Mouse (Mus musculus): ENCODE results near the gene Macf1. TPM values are rescaled to one million over a fixed set of nuclear protein-coding genes. Genes with fewer than 3 reads are reported as not detected.
"Not testable (repeated sequence)": the region's sequence is repeated elsewhere in the genome, so short reads cannot be mapped to it uniquely, and the experiment has no call there.

The Macf1 gene
- total RNA-seq, 2 experiments from 2014 or later, result 170 to 248 TPM

DNA sequence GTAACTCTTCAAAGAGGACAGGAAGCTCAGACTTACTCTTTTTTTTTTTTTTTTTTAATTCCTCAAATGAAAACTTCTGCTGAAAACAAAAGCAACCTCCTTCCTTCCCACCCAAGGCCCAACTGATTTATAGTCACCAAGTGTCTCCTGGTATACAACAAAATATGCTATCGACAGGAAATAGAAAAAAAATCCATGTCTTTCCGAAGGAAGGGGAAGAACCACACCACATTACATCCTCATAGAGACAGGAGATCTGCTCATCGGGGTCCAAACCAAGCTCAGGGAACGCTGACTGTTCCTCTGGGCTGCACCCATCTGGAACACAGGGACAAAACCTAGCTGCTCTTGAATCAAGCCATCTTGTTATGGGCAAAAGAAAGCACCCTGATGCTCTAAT lies 50.3 kb downstream of the Macf1 start:
- DNase-seq, result no peak

DNA sequence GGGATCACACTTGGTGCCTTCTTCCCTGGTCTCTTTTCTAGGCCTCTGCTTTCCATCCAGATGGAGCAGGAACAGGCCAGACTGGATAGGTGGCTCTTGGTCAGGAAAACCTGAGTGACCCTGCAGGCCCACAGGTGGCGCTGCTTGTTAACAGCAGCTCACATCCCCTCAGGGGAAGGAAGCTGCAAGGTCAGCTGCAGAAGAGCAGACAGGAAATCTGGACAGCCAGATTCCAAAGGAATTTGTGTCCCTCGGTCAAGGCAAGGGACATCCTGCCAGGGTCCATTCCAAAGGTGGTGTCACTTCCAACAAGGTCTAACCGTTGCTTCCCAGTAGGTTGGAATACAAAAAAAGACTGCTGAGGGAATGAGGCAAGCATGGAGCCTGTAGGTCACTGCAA lies 50.8 kb downstream of the Macf1 start:
- peak; percentile 83 for DNase-seq

DNA sequence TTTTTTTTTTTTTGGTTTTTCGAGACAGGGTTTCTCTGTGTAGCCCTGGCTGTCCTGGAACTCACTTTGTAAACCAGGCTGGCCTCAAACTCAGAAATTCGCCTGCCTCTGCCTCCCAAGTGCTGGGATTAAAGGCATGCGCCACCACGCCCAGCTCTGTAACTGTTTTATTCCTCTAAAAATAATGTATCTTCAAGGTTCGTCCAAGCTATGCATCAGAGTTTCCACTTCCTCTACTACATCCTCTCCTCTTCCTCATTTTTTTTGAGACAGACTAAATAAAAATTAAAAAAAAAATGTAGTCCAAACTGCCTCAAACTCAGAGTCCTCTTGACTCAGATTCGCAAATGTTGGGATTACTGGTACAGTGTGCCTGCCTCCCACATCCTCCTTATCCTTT lies 52.0 kb downstream of the Macf1 start:
- DNase-seq, result not testable (repeated sequence)

DNA sequence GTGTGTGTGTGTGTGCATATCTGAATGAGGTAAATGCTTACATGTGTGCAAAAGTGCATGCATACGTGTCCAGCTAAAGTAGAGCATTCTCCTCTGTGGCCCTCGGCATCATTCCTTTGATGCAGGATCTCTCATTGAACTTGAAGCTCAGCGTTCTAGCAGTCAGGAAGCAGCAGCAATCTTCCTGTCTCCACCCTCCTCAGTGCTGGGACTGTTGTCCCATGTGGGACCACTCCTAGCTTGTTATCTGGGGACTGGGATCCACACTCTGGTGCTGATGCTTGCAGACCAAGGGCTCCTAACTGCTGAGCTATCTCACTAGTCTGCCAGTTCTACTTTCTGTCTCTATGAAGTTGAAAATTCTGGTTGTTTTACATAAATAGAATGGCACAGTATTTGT lies 52.5 kb downstream of the Macf1 start:
- no peak for DNase-seq

DNA sequence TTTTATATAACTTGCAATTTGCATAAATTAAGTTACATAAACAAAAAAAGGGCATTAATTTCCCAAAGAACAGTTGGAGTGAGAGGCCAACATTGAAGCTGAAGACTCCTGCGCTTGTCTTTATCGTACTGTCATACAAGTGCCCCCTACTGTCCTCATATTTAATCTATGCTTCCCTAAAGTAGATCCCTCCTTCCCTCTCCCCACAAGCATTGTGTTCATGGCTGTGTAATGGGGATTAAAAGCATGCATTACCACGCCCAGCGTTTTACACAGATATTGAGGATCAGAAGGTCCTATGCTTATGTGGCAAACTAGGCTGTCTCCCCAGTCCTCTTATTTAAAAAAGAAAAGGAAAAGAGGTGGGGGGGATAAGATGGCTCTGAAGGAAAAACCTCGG lies 56.5 kb downstream of the Macf1 start:
- no peak for DNase-seq

DNA sequence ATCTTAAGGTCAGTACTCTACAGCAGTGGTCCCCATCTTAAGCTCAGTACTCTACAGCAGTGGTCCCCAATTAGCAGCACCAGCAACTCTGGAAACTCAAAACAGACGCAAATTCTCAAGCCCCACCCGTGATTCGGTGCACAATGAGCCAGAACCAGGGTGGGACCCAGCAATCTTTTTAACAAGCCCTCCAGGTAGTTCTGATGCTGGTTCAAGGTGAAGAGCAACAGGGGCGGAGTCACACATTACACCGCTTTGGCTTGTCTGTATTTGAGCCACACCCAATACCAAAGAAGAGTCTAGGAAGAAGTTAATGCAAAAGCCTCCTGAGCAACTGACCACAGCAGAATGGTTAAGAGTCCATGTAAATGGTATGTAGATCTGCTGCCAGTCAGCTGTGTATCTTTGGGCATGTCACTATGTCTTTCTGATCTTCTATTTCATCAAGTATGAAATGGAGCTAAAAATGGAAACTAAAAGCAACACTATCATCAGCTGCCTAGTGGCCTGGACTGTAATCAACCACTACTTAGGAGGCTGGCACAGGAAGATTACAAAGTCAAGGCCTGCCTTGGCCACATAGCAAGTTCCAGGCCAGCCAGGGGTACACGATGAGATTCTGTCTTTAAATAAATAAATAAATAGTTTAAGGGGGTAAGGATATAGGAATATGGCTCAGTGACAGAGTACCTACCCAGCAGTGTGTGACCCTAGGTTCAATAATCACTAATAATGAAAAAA lies 58.7 kb downstream of the Macf1 start:
- no peak for DNase-seq

DNA sequence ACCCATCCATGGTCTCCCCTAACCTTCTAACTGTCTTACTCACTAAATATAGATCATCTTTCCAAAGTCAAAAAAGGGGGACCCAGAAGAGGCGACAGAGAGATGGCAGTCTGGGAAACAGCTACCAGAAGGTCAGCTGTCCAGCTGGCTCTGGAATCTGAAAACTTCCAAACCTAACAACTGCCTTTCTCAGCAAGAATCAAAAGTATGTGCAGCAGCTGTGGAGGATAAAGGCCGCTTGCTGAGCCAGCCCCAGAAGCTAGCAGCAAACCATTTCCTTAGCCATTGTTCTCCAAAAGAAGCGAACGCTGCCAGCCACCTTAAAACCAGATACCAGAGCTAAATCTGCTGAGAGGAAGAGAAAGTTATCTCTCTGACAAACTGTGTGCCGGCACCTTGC lies 59.7 kb downstream of the Macf1 start:
- no peak for DNase-seq

DNA sequence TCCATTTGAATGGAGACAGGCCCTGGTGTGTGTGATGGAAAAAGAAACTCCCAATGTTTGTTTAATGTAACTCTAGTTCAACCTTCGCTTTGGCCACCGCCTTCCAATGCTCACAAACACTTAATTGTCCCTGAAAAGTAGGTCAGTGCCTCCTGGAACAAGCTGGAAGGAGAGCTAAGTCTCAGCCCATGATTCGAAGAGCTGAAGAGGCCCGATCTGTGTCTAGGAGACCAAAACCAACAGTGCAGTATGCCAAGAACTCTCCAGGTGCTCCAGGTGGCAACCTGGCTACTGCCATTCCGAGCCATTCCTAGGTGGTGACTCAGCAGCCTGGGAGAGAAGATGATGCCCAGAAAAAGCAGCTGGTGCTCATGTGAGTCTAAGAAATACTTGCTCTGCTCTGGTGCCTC lies 60.4 kb downstream of the Macf1 start:
- DNase-seq, result no peak

DNA sequence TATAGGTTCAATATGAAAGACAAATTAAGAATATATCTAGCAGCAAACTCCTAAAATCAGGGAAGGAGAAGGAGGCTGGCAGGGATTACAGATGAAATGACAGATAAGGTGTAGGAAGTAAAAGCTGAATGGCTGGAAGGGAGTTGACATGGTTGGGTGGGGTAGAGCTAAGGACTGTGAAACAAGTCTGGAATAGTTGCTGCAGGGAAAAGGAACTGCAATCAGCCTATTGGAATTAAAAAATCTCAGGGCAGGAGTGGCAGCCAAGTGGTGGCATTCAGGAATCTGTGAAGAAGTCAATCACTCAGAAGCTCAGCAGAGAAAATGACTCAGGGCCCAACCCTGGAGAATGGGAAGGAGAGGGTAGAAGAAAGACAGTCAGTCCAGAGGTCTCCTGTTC lies 62.4 kb downstream of the Macf1 start:
- DNase-seq, result no peak

DNA sequence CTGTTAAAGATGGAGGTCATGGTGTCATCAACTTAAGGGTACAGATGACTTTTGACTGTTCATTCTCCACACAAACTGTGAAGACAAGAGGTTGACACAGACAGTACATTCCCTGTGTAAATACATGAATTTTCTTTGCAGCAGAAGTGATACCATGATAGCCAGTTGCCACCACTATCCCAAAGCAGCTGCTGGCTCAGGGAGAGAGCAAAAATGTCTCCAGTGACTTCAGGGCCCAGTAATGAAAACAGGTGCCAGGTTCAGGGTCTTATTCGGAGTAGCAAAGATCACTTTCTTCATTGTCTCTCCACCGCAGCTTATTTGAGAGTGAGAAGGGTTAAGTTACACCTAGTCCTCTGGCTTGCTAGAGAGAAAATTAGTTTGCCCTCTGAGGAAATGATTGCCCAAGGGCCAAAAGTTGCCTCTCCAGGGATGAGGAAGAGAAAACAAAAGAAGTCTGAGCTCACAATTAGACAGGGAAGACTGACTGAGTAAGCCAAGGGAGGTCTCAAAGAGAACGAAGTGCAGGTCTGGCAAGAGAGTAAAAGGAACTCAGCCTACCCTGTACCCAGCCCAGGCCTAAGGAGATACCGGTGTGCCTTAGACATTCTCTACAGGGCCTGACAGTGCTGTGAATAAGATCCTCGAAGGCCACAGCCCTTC lies 66.3 kb downstream of the Macf1 start:
- no peak for DNase-seq

DNA sequence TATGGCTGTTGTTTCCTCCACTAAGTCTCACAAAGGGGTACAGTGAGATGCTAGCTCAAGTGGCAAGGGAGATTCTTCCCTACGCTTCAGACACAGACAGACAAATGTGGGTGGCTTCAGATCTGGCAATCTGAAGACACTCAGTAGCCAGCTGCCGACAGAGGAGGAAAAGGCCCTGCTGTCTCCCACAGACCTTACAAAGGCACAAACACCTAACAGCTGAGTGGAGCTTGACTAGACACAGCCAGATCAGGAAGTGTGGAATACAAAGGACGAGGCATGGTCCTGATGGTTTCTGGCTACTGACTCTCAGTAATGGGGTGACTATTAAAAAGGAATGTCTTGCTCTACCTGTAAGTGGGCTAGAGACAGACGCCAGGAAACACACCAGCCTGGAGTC lies 67.2 kb downstream of the Macf1 start:
- no peak for DNase-seq

DNA sequence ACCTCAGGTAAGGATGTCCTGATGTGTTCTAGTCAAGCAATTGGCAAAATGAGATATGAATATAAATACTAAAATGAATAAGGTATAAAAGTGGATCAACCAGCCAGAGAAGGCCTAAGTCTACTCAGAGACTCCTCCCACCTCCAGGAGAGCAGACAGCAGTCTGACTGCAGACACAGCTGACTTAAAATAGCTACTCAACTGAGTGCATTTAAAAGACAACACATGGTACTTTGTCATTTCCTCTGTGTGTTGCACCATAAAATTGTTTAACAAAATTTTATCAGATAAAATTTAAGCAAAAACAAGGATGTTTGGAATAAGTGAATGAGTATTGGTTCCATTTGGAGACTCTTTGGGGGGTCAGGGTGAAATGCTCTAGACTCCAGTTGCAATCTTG lies 67.7 kb downstream of the Macf1 start:
- DNase-seq, result no peak

DNA sequence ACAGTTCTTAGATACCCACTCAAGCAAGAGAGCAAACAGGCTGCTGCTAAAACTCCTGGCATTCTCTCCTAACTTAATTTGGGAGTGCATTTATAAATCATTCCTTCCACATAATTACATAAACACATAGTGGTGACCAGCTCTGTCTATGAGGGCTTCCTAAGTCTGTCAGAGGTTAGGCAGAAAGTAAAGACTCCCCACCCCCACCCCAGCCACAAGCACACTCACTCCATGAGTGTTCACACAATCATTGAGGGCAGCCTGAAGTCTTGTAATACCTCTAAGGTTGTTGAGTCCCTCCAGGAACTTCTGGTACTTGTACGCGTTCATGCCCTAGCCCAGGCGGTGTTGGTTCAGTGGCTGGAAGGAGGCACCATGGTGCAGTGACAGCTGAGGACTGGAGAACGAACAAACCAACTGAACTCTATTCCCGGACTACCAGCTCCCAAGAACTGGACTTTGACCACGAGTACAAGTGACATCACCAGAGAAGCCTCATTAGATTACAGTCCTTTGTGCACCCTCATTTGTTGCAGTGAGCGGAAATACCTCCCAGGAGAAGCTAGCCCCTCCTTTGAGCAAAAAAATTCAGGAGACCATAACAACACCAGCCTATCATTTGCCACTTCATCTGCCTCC lies 70.7 kb downstream of the Macf1 start:
- no peak for DNase-seq

DNA sequence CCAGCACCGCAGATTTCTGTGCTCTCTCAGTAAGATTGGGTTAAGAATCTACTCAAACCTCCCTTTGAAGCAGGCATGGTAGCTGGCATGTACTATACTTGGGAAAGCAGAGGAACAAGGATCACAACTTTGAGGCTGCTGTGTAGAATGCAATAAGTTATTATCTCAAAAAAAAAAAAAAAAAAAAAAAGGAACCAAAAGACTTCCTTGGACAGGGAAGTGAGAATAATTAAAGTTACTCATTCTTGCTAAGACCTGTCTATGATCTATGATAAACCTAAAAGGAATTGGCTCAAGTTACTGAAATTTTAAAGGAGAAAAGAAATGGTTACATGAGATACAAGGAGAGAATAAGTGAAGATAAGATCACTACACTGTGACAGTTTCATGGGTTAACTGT lies 72.2 kb downstream of the Macf1 start:
- DNase-seq, result no peak

DNA sequence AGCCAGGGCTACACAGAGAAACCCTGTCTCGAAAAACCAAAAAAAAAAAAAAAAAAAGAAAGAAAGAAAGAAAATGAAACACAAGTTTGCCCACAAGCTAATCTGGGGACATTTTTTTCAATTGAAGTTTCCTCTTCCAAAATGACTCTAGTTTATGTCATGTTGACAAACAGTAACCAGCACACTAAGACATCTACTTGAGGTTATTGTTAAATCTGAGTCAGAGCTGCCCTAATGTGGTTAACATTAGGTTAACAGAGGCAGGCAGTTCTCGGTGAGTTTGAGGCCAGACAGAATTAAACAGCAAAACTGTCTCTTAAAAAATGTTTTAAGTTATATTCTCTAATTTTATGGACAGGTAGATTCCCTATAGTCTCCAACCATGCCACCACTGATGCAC lies 72.9 kb downstream of the Macf1 start:
- no peak for DNase-seq

DNA sequence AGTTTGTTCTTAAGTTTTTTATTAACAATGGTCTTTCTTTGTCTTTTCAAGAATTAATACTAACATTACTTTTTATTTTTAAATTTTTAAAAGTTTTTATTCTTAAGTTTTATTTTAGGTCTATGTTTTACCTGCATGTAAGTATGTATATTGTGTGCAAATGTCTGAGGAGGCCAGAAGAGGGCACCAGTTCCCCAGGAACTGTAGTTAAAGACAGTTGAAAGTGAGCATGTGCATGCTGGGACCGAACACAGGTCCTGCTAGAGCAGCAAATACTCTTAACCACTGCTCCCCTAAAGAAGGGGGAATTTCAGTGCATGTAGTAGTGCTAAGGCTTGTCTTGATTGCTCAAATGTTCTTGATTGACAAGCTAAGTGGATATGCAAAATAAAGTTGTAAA lies 77.0 kb downstream of the Macf1 start:
- no peak for DNase-seq

DNA sequence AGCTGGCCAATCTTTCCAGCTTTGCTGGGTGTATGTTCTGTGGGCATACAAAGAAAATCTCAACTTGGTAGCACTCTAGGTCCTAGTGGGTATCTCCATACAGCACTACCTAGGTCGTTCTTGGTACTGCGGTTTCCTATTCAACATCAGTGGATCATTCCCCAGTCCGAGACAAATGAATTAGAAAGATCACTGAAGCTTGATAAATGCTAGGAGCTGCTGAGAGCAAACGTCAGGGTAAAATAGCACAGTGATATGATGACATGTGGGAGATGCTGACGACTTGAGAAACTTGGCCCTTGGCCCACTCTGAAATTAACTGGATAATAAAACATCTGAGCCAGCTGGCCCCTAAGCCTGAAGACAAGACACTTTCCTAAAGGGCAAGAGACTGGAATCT lies 78.2 kb downstream of the Macf1 start:
- DNase-seq, result no peak

DNA sequence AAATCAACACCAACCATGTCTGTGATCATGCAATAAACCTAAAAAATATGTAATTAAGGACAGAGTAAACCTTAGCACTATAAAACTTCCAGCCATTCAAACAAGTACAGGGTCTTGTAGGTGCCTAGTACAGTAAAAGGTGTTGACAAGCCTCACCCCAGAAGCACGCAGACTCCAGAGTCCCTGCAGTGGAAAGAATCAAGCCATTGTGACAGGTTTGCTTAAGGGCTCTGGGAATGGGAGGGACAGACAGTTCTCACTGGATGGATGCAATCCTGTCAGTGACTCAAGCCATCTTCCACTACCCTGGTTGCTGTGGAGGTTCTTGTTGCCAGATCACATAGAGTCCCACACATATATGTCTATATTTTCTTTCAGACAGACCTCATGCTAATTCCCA lies 78.9 kb downstream of the Macf1 start:
- DNase-seq, result no peak

DNA sequence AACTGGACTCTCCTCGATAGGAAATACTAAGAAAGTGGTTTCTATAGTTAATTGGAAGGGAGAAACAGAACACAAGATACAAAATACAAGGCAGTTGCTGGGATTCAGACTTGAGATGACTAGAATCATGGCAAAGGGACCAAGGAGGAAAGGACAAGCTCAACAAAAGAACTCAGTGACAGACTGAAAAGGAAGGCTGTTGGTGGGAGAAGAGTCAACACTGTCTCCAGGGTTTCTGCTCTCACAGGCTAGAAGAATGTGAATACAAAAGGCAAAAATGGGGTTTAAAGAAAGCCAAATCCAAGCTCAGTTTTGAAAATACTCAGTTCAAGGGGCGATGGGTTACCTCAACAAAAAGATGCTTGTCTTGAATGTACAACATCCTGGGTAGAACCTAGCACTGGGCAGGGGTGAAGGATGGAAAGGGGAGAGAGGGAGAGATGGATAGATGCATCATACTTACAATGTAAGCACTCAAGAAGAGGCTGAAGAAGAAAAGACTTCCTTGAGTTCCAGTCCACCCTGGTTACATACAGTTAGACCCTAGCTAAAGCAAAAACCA lies 81.4 kb downstream of the Macf1 start:
- DNase-seq, result no peak

DNA sequence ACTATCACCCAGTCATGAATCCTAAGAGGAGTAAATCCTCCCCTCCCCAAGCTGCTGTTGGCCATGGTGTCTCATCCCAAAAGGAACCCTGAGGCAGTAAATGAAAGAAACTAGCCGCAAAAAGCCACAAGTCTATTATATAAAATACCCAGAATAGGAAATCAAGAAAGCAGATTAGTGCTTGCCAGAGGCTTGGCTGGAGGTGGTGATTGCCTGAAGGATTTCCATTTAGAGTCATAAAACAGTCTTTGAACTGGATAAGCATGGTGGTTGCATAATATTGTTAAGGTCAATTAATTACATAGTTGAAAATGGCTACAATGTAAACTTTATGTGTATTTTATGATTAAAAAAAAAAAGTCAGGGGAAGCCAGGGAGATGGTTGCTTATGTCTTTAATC lies 83.1 kb downstream of the Macf1 start:
- no peak for DNase-seq

DNA sequence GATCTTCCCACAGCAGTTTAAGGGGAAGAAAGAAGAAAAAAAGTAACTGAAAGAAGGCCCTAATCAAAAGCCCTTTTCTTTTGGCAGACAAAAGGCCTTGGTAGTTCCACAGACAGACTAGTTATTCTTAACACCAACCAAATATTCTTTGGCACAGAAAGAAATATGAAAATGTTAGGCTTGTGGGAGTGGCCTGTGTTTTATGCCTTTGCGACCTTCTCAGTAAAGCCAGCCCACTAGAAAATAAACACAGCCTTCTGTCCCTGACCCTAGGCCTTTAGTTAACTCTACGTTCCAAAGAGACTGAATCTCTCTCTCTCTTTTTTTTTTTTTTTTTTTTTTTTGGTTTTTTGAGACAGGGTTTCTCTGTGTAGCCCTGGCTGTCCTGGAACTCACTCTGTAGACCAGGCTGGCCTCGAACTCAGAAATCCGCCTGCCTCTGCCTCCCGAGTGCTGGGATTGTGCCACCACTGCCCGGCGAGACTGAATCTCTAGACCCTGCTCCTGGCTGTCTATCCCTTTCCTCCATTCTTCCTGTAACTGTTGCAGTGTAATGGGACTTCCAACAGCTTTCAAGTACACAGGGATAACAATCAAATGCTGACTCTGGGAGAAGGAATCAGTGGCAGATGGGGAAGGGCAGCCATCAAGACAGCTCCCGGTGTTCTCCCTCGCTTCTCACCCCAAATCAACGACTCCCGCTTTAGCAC lies 85.5 kb downstream of the Macf1 start:
- no peak for DNase-seq

DNA sequence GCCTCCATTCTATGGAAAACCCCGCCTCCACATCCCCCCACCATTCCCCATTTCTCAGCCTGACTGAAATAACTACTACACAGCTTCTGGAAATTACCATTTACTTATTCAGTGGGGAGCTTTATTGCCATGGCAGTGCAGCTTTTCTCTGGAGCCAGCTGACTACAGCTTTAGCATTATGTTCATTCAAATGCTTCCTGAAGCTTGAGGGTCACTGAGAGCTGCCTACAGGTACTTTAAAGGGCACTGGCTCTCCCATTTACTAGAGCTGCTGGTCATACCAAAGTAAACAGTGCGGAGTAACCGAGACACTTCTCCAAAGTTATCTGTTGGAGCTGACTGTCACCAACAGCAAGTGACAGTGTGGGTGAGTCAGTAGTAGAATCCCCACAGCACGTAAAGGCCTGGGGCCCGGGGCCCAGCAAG lies 89.8 kb downstream of the Macf1 start:
- no peak for DNase-seq

DNA sequence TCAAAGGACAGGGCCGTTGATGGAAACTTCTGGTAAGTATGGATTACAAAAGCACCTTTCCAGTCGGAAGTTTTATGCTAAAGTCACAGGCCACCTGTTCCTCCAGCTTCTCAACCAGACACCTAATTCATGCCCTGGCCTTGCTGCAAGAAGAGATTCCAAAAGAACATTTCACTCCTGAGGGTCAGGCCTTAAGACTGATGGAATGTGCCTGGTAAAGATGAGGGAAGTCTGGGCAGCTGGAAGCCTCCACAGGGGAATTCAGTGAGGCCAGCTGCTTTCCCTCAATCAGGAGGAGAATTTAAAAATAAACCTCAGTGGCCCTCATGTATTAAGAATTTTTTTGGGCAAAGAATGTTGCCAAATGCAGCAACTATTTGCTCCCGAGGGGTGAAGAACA lies 90.5 kb downstream of the Macf1 start:
- DNase-seq, result no peak

Data from adrenal gland, postnatal 10 days (tissue).